Mouse (Mus musculus) retina, postnatal 7 days (tissue): ENCODE measurements around the gene Dhx16.
"Not testable (repeated sequence)": the region's sequence is repeated elsewhere in the genome, so short reads cannot be mapped to it uniquely, and the experiment has no call there.

Experiments used
- DNase-seq: peaks from one replicate; pipeline ENCODE4 v3.0.0-alpha.2; 2012; ENCODE audit warnings: low read depth, low spot score

The Dhx16 gene

GRCm38 (mm10) chr17:35879245-35880057 lies at the start of gene Dhx16:
TSS of gene Dhx16 (plus strand) at chr17:35879819.
- DNase-seq: peak; percentile 93

GRCm38 (mm10) chr17:35832400-35833238 lies 47.0 kb upstream of the Dhx16 start:
- DNase-seq: no peak

- DNase-seq: no peak
Measured at GRCm38 (mm10) chr17:35833239-35833751, 46.3 kb upstream of the Dhx16 start.

GRCm38 (mm10) chr17:35833894-35834293 lies 45.7 kb upstream of the Dhx16 start:
- no peak for DNase-seq

GRCm38 (mm10) chr17:35834696-35835422 lies 44.8 kb upstream of the Dhx16 start:
- no peak for DNase-seq

GRCm38 (mm10) chr17:35835424-35836140 lies 44.0 kb upstream of the Dhx16 start:
- DNase-seq: no peak

- DNase-seq: peak; percentile 91
Measured at GRCm38 (mm10) chr17:35836178-35836965, 43.2 kb upstream of the Dhx16 start.

- DNase-seq: no peak
Measured at GRCm38 (mm10) chr17:35836991-35837422, 42.6 kb upstream of the Dhx16 start.

GRCm38 (mm10) chr17:35837487-35837886 lies 42.1 kb upstream of the Dhx16 start:
- DNase-seq: no peak

- DNase-seq: peak; percentile 87
Measured at GRCm38 (mm10) chr17:35838122-35838544, 41.5 kb upstream of the Dhx16 start, which contains the start of gene Tubb5. TSS of gene Tubb5 (minus strand) at chr17:35838306.

GRCm38 (mm10) chr17:35838570-35838969 lies 41.0 kb upstream of the Dhx16 start:
- DNase-seq: no peak

GRCm38 (mm10) chr17:35839002-35839401 lies 40.6 kb upstream of the Dhx16 start:
- not testable (repeated sequence) for DNase-seq

GRCm38 (mm10) chr17:35840561-35840960 lies 39.1 kb upstream of the Dhx16 start:
- no peak for DNase-seq

- peak; percentile 99 for DNase-seq
Measured at GRCm38 (mm10) chr17:35841076-35841950, 38.3 kb upstream of the Dhx16 start, which contains the start of gene Mdc1. TSS of gene Mdc1 (plus strand) at chr17:35841515.

GRCm38 (mm10) chr17:35842006-35842405 lies 37.6 kb upstream of the Dhx16 start:
- no peak for DNase-seq

- DNase-seq: no peak
Measured at GRCm38 (mm10) chr17:35843514-35843913, 36.1 kb upstream of the Dhx16 start.

- DNase-seq: no peak
Measured at GRCm38 (mm10) chr17:35848112-35848511, 31.5 kb upstream of the Dhx16 start.

- no peak for DNase-seq
Measured at GRCm38 (mm10) chr17:35850974-35851373, 28.6 kb upstream of the Dhx16 start.

GRCm38 (mm10) chr17:35859371-35859770 lies 20.2 kb upstream of the Dhx16 start:
- DNase-seq: no peak
